Mouse (Mus musculus) intestine, postnatal 0 days (tissue): ENCODE data around the gene Mtx2. TPM values are rescaled to one million over a fixed set of nuclear protein-coding genes. Genes with fewer than 3 reads are reported as not detected.

Source experiments
- ATAC-seq: fragments of 200-750 bp; cut with Nextera tagmentation; 2 replicates; pipeline ENCODE4 v1.8.0; 2017; ENCODE audit warnings: mild to moderate bottlenecking, moderate TSS enrichment, moderate library complexity
- H3K27ac ChIP-seq: fragments of 300-500 bp; sonication (generic); 2 replicates; pipeline ENCODE4 v1.5.1; 2014; ENCODE audit warnings: mild to moderate bottlenecking, low read depth, low read length, moderate library complexity
- H3K27me3 ChIP-seq: fragments of 300-500 bp; sonication (generic); replicated peaks from 2 replicates; pipeline ENCODE4 v1.6.1; 2014; ENCODE audit warnings: low read length, mixed read lengths; ENCODE audit not compliant: control insufficient read depth, insufficient read depth
- H3K36me3 ChIP-seq: fragments of 300-500 bp; sonication (generic); 2 replicates; pipeline ENCODE4 v1.6.1; 2014; ENCODE audit warnings: mild to moderate bottlenecking, moderate library complexity; ENCODE audit not compliant: control insufficient read depth, insufficient read depth
- H3K4me1 ChIP-seq: fragments of 300-500 bp; sonication (generic); replicated peaks from 2 replicates; pipeline ENCODE4 v1.6.1; 2014; ENCODE audit warnings: antibody characterized with exemption, low read length, mixed read lengths; ENCODE audit not compliant: control insufficient read depth, insufficient read depth
- H3K4me2 ChIP-seq: fragments of 300-500 bp; sonication (generic); replicated peaks from 2 replicates; pipeline ENCODE4 v1.6.1; 2014; ENCODE audit warnings: low read depth, mild to moderate bottlenecking, moderate library complexity
- H3K4me3 ChIP-seq: fragments of 300-500 bp; sonication (generic); 2 replicates; pipeline ENCODE4 v1.5.1; 2014; ENCODE audit warnings: low read depth, low read length
- H3K9ac ChIP-seq: fragments of 300-500 bp; sonication (generic); 2 replicates; pipeline ENCODE4 v1.6.1; 2014; ENCODE audit warnings: mild to moderate bottlenecking, low read depth, low read length
- H3K9me3 ChIP-seq: fragments of 300-500 bp; sonication (generic); 2 replicates; pipeline ENCODE4 v1.6.1; 2016; ENCODE audit warnings: mixed run types; ENCODE audit not compliant: control insufficient read depth
- CTCF ChIP-seq: sonication (generic); IDR thresholded peaks from 2 replicates; pipeline ENCODE4 v1.5.1; 2016; ENCODE audit warnings: low read depth, mild to moderate bottlenecking, control low read depth, antibody characterized with exemption, moderate library complexity
- WGBS: fragments of 180-500 bp; shearing (Covaris S2); extraction: QIAGEN DNeasy Blood & Tissue Kit; methylation state at CpG from one replicate; pipeline ENCODE4 v1.1.7; 2014; 5-methylcytosine and 5-hydroxymethylcytosine counted together
- polyA plus RNA-seq: library from polyadenylated mRNA; unstranded; fragments of >200 nt; fragmentation: Nextera tagmentation; extraction: Ambion mirVana; gene quantifications from 2 replicates; pipeline ENCODE4 v1.2.1, GENCODE M21; 2015

Mtx2 gene
- polyA plus RNA-seq, 1 experiment from 2014 or later, result 96.3 TPM

GRCm38 (mm10) chr2:74884357-74884756, 58.8 kb downstream of the Mtx2 start:
- H3K9ac ChIP-seq, result no peak overlapping the region
- H3K9me3 ChIP-seq, result no peaks in the 10 kb centered on the region
- no peaks in the 10 kb centered on the region for H3K4me1 ChIP-seq
- H3K27ac ChIP-seq, result no peak overlapping the region
- no peak overlapping the region for H3K4me3 ChIP-seq
- 94% methylated on average over 9 of the region's 9 CpGs for WGBS
- TF ChIP-seq CTCF, result no peak
- ATAC-seq, result no peak
- H3K27me3 ChIP-seq, result no peaks in the 10 kb centered on the region
- no peaks in the 10 kb centered on the region for H3K36me3 ChIP-seq
- no peak overlapping the region for H3K4me2 ChIP-seq

DNA sequence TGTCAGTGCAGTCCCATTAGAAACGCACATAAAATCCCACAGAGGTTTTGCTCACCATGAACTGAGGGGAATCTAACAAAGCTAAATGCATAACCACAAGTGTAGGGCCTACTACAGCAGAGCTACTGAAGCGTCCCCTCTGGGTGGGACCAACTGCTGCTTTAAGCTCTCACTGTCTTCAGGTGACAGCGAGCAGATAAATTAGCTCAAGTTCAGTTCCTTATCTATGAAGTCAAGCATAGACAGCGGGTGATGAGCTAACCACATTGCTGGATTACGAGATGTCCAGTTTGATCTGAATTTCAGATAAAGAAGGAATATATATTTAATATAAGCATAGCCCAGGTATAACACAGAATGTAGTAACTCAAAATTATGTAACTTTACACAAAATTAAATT, 66.3 kb downstream of the Mtx2 start:
- H3K9me3 ChIP-seq, result no peaks in the 10 kb centered on the region
- H3K27me3 ChIP-seq, result no peaks in the 10 kb centered on the region
- ATAC-seq, result no peak
- 85% methylated on average over 5 of the region's 5 CpGs for WGBS
- no peak overlapping the region for H3K9ac ChIP-seq
- no peaks in the 10 kb centered on the region for H3K36me3 ChIP-seq
- H3K4me1 ChIP-seq, result no peaks in the 10 kb centered on the region
- TF ChIP-seq CTCF, result no peak
- H3K4me2 ChIP-seq, result no peak overlapping the region
- no peak overlapping the region for H3K4me3 ChIP-seq
- no peak overlapping the region for H3K27ac ChIP-seq

DNA sequence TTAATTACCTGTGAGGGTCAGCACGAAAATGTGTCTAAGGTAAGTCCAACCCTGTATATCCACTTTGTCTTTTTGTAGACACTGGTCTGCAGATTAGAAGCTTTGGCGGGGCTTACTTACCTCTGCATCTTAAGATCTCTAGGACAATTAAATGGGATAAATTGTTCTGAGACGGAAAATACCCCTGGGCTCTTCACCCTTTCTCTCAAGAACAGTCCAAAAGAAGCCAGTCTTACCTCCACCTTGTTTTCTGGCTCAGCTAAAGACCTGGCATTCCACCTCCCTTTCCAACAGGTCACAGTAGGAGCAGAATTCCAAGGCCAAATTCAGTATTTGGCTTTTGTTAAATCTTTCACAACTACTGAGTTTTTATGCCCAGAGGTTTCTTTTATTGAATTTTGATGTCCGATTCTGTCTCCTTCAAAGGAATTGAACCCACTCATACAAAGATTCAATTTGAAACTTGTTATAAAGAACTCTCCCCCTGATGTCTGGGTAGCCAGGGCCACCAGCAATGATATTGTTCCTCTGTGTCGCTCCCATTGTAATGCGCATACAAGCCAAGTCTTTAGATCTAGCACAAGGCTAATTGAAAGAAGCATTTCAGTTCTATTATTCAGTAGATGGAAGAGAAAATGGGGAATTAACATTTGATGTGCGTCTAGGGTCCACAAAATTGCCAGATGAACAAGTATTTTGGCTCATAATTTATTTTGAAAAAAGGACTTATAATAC, 67.4 kb downstream of the Mtx2 start:
- TF ChIP-seq CTCF, result no peak
- Histone ChIP-seq H3K4me3 (no peak overlapping the region), H3K27ac (no peak overlapping the region), H3K4me2 (no peak overlapping the region), H3K27me3 (no peaks in the 10 kb centered on the region), H3K36me3 (no peaks in the 10 kb centered on the region), H3K9ac (no peak overlapping the region), H3K9me3 (no peaks in the 10 kb centered on the region), H3K4me1 (no peaks in the 10 kb centered on the region)
- ATAC-seq, result no peak
- 85% methylated on average over 7 of the region's 7 CpGs for whole genome bisulfite sequencing

DNA sequence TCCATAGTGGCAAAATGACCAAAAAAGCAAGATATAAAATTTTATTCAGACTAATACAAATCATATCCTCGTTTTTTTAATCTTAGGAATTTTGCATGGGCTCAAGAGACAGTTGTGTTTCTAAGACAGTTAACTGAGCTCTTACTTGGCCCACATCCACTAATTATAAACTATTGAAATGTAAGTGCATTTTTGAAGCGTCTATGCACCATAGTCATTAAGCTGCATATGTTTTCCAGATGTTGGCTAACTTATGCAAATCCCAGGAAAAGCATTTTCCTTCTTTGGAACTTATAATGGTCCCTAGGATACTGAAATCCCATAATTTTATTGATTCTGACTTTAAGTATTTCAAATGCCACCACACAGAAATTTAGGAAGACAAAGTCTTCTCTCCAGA, 68.5 kb downstream of the Mtx2 start:
- Histone ChIP-seq H3K36me3 (no peaks in the 10 kb centered on the region), H3K4me3 (no peak overlapping the region), H3K9me3 (no peaks in the 10 kb centered on the region), H3K9ac (no peak overlapping the region), H3K27me3 (no peaks in the 10 kb centered on the region), H3K27ac (no peak overlapping the region), H3K4me1 (no peaks in the 10 kb centered on the region), H3K4me2 (no peak overlapping the region)
- no peak for ATAC-seq
- 59% methylated on average over 2 of the region's 2 CpGs for WGBS
- TF ChIP-seq CTCF, result no peak

- ATAC-seq, result no peak
- WGBS, result 42% methylated on average over 5 of the region's 5 CpGs
- Histone ChIP-seq H3K36me3 (no peaks in the 10 kb centered on the region), H3K4me3 (no peak overlapping the region), H3K9ac (no peak overlapping the region), H3K27ac (no peak overlapping the region), H3K4me2 (no peak overlapping the region), H3K27me3 (no peaks in the 10 kb centered on the region), H3K9me3 (no peaks in the 10 kb centered on the region), H3K4me1 (no peaks in the 10 kb centered on the region)
- no peak for TF ChIP-seq CTCF
These were observed 74.4 kb downstream of the Mtx2 start for GRCm38 (mm10) chr2:74899973-74900372.

- no peaks in the 10 kb centered on the region for H3K4me1 ChIP-seq
- no peak overlapping the region for H3K27ac ChIP-seq
- WGBS, result 42% methylated on average over 3 of the region's 3 CpGs
- H3K4me3 ChIP-seq, result no peak overlapping the region
- no peak overlapping the region for H3K4me2 ChIP-seq
- no peak for ATAC-seq
- no peak overlapping the region for H3K9ac ChIP-seq
- H3K9me3 ChIP-seq, result no peaks in the 10 kb centered on the region
- H3K27me3 ChIP-seq, result no peaks in the 10 kb centered on the region
- no peak for TF ChIP-seq CTCF
- no peaks in the 10 kb centered on the region for H3K36me3 ChIP-seq
These were observed 76.2 kb downstream of the Mtx2 start for GRCm38 (mm10) chr2:74901764-74902295.
